Mouse (Mus musculus) midbrain, embryonic 14.5 days (tissue): Measurements from ENCODE around the gene Thrap3. TPM values are rescaled to one million over a fixed set of nuclear protein-coding genes. Genes with fewer than 3 reads are reported as not detected.

ENCODE experiments used
- ATAC-seq: fragments of 200-750 bp; cut with Nextera tagmentation; 2 replicates; pipeline ENCODE4 v1.8.0; 2017; ENCODE audit warnings: moderate number of reproducible peaks, moderate library complexity; ENCODE audit not compliant: low FRiP score, low TSS enrichment
- DNase-seq: peaks from one replicate; pipeline ENCODE4 v3.0.0-alpha.2; 2015
- H3K27ac ChIP-seq: fragments of 300-500 bp; sonication (generic); replicated peaks from 2 replicates; pipeline ENCODE4 v1.5.1; 2014; ENCODE audit warnings: mild to moderate bottlenecking, low read depth, low read length, moderate library complexity
- H3K27me3 ChIP-seq: fragments of 300-500 bp; sonication (generic); 2 replicates; pipeline ENCODE4 v1.6.1; 2014; ENCODE audit warnings: low read length, control low read depth, mixed read lengths; ENCODE audit not compliant: control insufficient read depth, insufficient read depth
- H3K36me3 ChIP-seq: fragments of 300-500 bp; sonication (generic); 2 replicates; pipeline ENCODE4 v1.6.1; 2014; ENCODE audit warnings: low read length, control low read depth; ENCODE audit not compliant: control insufficient read depth, insufficient read depth
- H3K4me1 ChIP-seq: fragments of 300-500 bp; sonication (generic); 2 replicates; pipeline ENCODE4 v1.6.1; 2014; ENCODE audit warnings: mild to moderate bottlenecking, antibody characterized with exemption, low read length, control low read depth; ENCODE audit not compliant: control insufficient read depth, insufficient read depth
- H3K4me2 ChIP-seq: fragments of 300-500 bp; sonication (generic); 2 replicates; pipeline ENCODE4 v1.6.1; 2014; ENCODE audit warnings: mild to moderate bottlenecking, low read length, moderate library complexity
- H3K4me3 ChIP-seq: fragments of 300-500 bp; sonication (generic); replicated peaks from 2 replicates; pipeline ENCODE4 v1.5.1; 2014; ENCODE audit warnings: low read depth, low read length
- H3K9ac ChIP-seq: fragments of 300-500 bp; sonication (generic); replicated peaks from 2 replicates; pipeline ENCODE4 v1.6.1; 2014; ENCODE audit warnings: mild to moderate bottlenecking, low read length, moderate library complexity
- H3K9me3 ChIP-seq: fragments of 300-500 bp; sonication (generic); 2 replicates; pipeline ENCODE4 v1.6.1; 2016; ENCODE audit warnings: low read length, control low read depth, mixed read lengths; ENCODE audit not compliant: control insufficient read depth
- WGBS: fragments of 180-500 bp; shearing (Covaris S2); extraction: QIAGEN DNeasy Blood & Tissue Kit; methylation state at CpG from one replicate; pipeline ENCODE4 v1.1.7; 2014; 5-methylcytosine and 5-hydroxymethylcytosine counted together
- polyA plus RNA-seq: library from polyadenylated mRNA; unstranded; fragments of >200 nt; fragmentation: Nextera tagmentation; extraction: Ambion mirVana; gene quantifications from 2 replicates; pipeline ENCODE4 v1.2.1, GENCODE M21; 2014

The Thrap3 gene
- polyA plus RNA-seq, 1 experiment from 2014 or later = 167 TPM

DNA sequence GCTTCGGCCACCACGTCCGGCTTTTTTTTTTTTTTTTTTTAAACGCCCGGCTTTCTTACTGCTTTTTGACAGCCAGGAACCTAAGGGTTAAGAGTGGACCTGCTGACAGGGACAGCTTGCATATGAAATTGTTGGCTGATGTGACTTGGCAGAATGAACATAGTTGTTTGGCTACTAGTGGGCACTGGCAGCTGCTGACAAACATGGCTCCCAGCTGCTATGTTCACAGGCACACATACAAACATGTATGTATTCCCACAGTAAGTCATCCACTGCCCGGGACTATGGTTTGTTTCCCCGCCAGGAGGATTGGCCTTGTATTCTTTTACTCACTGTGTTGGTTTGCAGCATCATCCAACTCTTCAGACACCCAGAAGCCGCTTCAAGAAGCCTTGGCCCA lies 85.4 kb downstream of the Thrap3 start:
- H3K4me2 ChIP-seq = no peak overlapping the region
- H3K27me3 ChIP-seq = no peaks in the 10 kb centered on the region
- peaks cover 7% of the 10 kb centered on the region for H3K9me3 ChIP-seq
- 83% methylated on average over 8 of the region's 8 CpGs for WGBS
- DNase-seq (no peak), ATAC-seq (no peak)
- H3K36me3 ChIP-seq = peaks cover 17% of the 10 kb centered on the region; the same call in 1 of the 2 replicates
- H3K4me3 ChIP-seq = no peak overlapping the region
- no peaks in the 10 kb centered on the region for H3K4me1 ChIP-seq
- no peak overlapping the region for H3K9ac ChIP-seq
- no peak overlapping the region for H3K27ac ChIP-seq

GRCm38 (mm10) chr4:126115871-126116521 lies 86.6 kb downstream of the Thrap3 start:
- WGBS = 78% methylated on average over 6 of the region's 6 CpGs
- ATAC-seq = no peak
- no peak overlapping the region for H3K9ac ChIP-seq
- H3K27me3 ChIP-seq = no peaks in the 10 kb centered on the region
- no peak for DNase-seq
- no peak overlapping the region for H3K27ac ChIP-seq
- peaks cover 5% of the 10 kb centered on the region for H3K4me1 ChIP-seq
- no peak overlapping the region for H3K4me2 ChIP-seq
- peaks cover 9% of the 10 kb centered on the region; the same call in 1 of the 2 replicates for H3K36me3 ChIP-seq
- H3K4me3 ChIP-seq = no peak overlapping the region
- H3K9me3 ChIP-seq = no peaks in the 10 kb centered on the region

DNA sequence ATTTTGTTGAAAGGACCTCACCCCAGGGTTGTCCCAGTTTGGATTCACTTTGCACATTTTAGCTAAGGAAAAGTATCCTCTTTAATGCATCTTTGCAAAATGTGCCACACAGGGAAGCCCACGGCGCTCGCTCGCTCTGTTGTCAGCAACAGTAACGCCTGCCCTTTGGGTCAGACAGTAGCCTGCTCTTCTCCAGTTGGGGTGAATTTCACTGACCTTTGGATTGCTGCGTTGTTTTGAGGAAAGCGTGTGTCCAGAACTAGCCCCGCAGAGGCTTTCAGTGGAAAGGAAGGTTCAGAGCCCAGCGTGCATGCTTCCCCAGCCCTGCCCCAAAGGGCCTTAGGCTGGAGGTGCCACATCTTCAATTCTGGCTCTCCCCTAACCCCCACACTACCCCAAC lies 87.1 kb downstream of the Thrap3 start:
- H3K36me3 ChIP-seq = peaks cover 8% of the 10 kb centered on the region; the same call in 1 of the 2 replicates
- H3K4me1 ChIP-seq = peaks cover 10% of the 10 kb centered on the region
- no peak overlapping the region for H3K9ac ChIP-seq
- H3K27ac ChIP-seq = no peak overlapping the region
- H3K9me3 ChIP-seq = no peaks in the 10 kb centered on the region
- H3K4me3 ChIP-seq = no peak overlapping the region
- ATAC-seq = no peak
- DNase-seq = no peak
- 93% methylated on average over 9 of the region's 9 CpGs for WGBS
- H3K4me2 ChIP-seq = no peak overlapping the region
- no peaks in the 10 kb centered on the region for H3K27me3 ChIP-seq

Other genes starting within 250 kb of the Thrap3 start
- gene Csf3r, start 178.2 kb downstream of the Thrap3 start, polyA plus RNA-seq = 0.50 and 0.64 TPM in 2 replicates
- gene Mrps15, start 155.8 kb downstream of the Thrap3 start, polyA plus RNA-seq = 125 and 139 TPM in 2 replicates
- 34.0 and 42.7 TPM in 2 replicates for gene Oscp1, start 144.2 kb downstream of the Thrap3 start, polyA plus RNA-seq
- gene Lsm10, start 106.1 kb downstream of the Thrap3 start, polyA plus RNA-seq = 47.8 and 51.2 TPM in 2 replicates
- 21.1 and 29.4 TPM in 2 replicates for gene Stk40, start 98.8 kb downstream of the Thrap3 start, polyA plus RNA-seq
- gene Eva1b, start 55.0 kb downstream of the Thrap3 start, polyA plus RNA-seq = 7.8 and 12.3 TPM in 2 replicates
- gene Sh3d21, start 39.3 kb downstream of the Thrap3 start, polyA plus RNA-seq = 0.89 and 1.1 TPM in 2 replicates
- 78.3 and 85.3 TPM in 2 replicates for gene Map7d1, start 53.6 kb upstream of the Thrap3 start, polyA plus RNA-seq
- 37.1 and 124 TPM in 2 replicates for gene Trappc3, start 59.6 kb upstream of the Thrap3 start, polyA plus RNA-seq
- 0.57 and 1.1 TPM in 2 replicates for gene Col8a2, start 84.0 kb upstream of the Thrap3 start, polyA plus RNA-seq
- 64.2 and 76.6 TPM in 2 replicates for gene Adprhl2, start 118.9 kb upstream of the Thrap3 start, polyA plus RNA-seq
- gene Tekt2, start 122.9 kb upstream of the Thrap3 start, polyA plus RNA-seq = 7.4 and 9.7 TPM in 2 replicates
- gene Ago3, start 226.8 kb upstream of the Thrap3 start, polyA plus RNA-seq = 14.8 and 18.2 TPM in 2 replicates